Mouse (Mus musculus): ENCODE measurements around the gene Depdc5.

- TF ChIP-seq CTCF (IDR thresholded peaks at IDR 0.05; ENCODE audit: low read depth, low read length) (peak; percentile 55), TAL1 (conservative IDR thresholded peaks at IDR 0.05; ENCODE audit: low read depth, low read length) (no peak), GATA1 (IDR thresholded peaks at IDR 0.05; ENCODE audit: borderline replicate concordance, low read length) (no peak)
These were observed 169.6 kb downstream of the Depdc5 start for GRCm38 (mm10) chr5:33033121-33033520.
